Mouse (Mus musculus): ENCODE results near the gene Ptprk. TPM values are rescaled to one million over a fixed set of nuclear protein-coding genes. Genes with fewer than 3 reads are reported as not detected.

Gene Ptprk
- polyA plus RNA-seq, 1 experiment from 2014 or later: 22.3 TPM

DNA sequence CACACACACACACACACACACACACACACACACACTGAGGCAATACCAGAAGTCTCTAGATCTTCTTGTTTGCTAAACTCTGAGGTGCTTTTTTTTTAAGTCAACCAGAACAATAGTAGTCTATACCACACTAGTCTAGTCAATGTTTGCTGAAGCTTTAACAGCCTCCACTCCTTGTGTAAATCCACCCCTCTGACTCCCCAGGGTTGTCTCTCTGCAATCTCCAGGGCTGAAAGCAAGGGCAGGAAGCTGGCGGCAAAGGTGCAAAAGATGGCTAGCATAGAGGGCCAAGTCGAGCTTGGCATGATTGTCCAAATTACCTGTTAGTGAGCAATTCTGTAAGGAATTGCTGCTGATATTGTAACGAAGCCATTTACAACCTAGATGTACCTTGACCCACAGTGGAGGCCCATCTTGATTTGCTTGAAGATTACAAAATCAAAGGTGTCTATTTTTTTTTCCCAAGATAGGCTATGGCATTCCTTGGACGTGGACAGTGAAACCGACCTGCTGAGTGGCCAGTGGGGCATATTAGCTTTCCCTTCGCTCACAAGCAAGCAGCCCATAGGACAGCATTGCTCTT is 44.3 kb downstream of the Ptprk start:
- H3K27me3 ChIP-seq: no peaks in the 10 kb centered on the region
- no peaks in the 10 kb centered on the region for H3K9me3 ChIP-seq
- 90% methylated on average over 6 of the region's 6 CpGs for WGBS
- H3K4me2 ChIP-seq (replicated peaks): no peak overlapping the region
- H3K9ac ChIP-seq (replicated peaks): no peak overlapping the region
- no peak overlapping the region for H3K27ac ChIP-seq
- no peak overlapping the region for H3K4me3 ChIP-seq (replicated peaks)
- no peaks in the 10 kb centered on the region for H3K4me1 ChIP-seq (replicated peaks)
- no peaks in the 10 kb centered on the region for H3K36me3 ChIP-seq
- no peak for ATAC-seq

DNA sequence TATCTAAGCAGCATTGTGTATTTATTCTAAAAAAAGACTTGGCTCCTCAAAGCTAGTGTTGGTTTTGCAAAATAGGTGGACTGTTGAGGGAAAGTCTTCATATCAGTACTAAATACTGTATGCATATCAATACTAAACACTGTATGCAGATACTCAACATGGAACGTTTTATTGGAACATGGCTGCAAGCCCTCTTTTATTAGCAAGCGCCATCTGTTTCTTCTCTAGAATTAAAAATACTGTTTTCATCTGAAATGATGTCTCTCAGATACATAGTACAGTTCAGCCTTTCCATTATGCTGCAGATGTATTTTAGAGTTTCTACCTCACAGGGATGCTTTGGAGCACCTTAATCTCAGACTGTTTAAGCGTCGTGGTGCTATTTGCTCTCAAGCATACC is 49.3 kb downstream of the Ptprk start:
- H3K27ac ChIP-seq: no peak overlapping the region

DNA sequence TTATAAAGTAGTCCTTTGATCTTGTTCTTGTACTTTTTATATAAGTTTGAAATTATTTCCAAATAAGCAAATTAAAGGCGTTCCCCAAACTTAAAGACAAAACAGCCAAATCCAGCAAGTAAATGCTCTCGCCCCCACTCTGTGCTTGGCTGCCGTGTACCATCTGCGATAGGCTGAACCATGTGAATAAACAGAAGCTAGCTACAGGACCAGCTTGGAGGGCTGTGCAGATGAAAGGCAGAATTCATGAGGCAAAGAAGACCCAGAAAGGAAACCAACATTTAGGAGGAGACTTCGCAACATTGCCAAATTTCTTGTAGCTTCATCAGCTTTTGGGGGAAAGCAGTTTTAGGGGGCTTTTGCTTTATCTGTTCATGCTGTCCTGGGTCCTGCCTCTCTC is 53.4 kb downstream of the Ptprk start:
- H3K27ac ChIP-seq: no peak overlapping the region
- no peak for ATAC-seq

More for the DNA sequence above, 49.3 kb downstream of the Ptprk start:
- H3K4me1 ChIP-seq (replicated peaks): no peaks in the 10 kb centered on the region
- no peaks in the 10 kb centered on the region for H3K36me3 ChIP-seq
- WGBS: 94% methylated on average over 4 of the region's 4 CpGs
- H3K4me2 ChIP-seq (replicated peaks): no peak overlapping the region
- no peak overlapping the region for H3K4me3 ChIP-seq (replicated peaks)
- no peaks in the 10 kb centered on the region for H3K27me3 ChIP-seq
- H3K9ac ChIP-seq (replicated peaks): no peak overlapping the region
- H3K9me3 ChIP-seq: no peaks in the 10 kb centered on the region
- no peak for ATAC-seq

DNA sequence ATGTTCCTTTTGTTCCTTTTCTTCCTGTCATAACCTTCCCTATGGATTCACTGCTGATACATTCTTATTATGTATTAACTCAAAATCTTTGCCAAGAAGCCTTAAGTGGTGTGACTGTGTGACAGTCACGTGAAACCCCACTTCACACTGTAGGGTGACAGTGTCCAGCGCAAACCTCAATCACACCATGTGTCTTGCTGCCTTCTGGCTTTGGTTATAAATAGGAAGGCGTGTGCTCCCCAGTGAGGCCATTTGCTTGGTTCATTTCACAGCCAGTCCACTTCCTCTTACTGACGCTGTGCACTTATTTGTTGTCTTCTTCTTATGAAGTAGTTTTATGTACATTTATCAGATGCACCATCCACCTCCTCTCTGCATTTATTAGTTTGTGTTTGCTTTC is 53.8 kb downstream of the Ptprk start:
- Histone ChIP-seq H3K9ac (replicated peaks) (no peak overlapping the region), H3K36me3 (no peaks in the 10 kb centered on the region), H3K4me1 (replicated peaks) (no peaks in the 10 kb centered on the region), H3K4me2 (replicated peaks) (no peak overlapping the region), H3K27ac (no peak overlapping the region), H3K4me3 (replicated peaks) (no peak overlapping the region), H3K9me3 (no peaks in the 10 kb centered on the region), H3K27me3 (no peaks in the 10 kb centered on the region)
- WGBS: 77% methylated on average over 4 of the region's 4 CpGs
- no peak for ATAC-seq

More for the DNA sequence above, 53.4 kb downstream of the Ptprk start:
- no peaks in the 10 kb centered on the region for H3K9me3 ChIP-seq
- no peak overlapping the region for H3K4me2 ChIP-seq (replicated peaks)
- no peaks in the 10 kb centered on the region for H3K4me1 ChIP-seq (replicated peaks)
- no peak overlapping the region for H3K9ac ChIP-seq (replicated peaks)
- 85% methylated on average over 5 of the region's 5 CpGs for WGBS
- no peaks in the 10 kb centered on the region for H3K36me3 ChIP-seq
- no peak overlapping the region for H3K4me3 ChIP-seq (replicated peaks)
- no peaks in the 10 kb centered on the region for H3K27me3 ChIP-seq

DNA sequence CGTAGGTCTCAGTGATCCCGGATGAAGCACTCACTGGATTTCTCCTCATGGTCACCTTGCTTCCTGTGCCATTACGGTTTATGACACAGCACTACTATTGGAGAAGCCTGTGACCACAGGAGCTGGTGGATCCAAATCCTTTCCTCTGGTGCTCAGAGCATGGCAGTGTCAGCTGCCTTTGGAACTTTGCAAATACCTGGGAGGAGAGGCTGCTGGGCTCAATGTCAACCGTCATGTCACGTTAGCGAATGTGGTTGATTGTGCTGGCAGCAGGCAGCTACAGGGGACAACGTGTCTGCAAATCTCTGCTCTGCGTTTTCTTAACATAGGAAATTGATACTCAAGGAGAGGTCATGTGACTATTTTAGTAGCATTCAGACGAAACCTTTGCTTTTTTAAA is 55.8 kb downstream of the Ptprk start:
- no peaks in the 10 kb centered on the region for H3K4me1 ChIP-seq (replicated peaks)
- no peak overlapping the region for H3K4me2 ChIP-seq (replicated peaks)
- no peaks in the 10 kb centered on the region for H3K36me3 ChIP-seq
- no peak overlapping the region for H3K9ac ChIP-seq (replicated peaks)
- H3K27ac ChIP-seq: no peak overlapping the region
- WGBS: 89% methylated on average over 9 of the region's 9 CpGs
- no peak for ATAC-seq
- H3K9me3 ChIP-seq: no peaks in the 10 kb centered on the region
- no peaks in the 10 kb centered on the region for H3K27me3 ChIP-seq
- no peak overlapping the region for H3K4me3 ChIP-seq (replicated peaks)

DNA sequence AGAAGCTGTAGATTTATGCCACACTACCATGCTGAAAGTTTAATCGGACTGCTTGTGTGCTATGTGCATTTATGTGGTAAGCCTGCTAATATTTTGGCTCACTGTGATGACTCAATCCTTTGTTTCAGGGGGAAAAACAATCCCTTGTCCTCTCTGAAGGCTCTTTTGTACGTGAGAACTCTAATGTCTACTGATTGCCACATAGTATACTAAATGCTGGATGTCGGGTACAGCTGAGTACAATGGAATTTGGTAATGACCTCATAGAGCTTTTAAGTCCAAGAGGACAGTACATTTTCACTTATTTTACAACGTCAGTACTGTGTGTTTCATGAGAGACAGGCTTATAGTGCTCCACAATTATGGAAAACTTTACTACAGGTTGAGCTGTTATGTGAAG is 59.1 kb downstream of the Ptprk start:
- Histone ChIP-seq H3K4me1 (replicated peaks) (peaks cover 3% of the 10 kb centered on the region; the same call in 1 of the 2 replicates), H3K4me2 (replicated peaks) (no peak overlapping the region), H3K27ac (no peak overlapping the region), H3K27me3 (no peaks in the 10 kb centered on the region), H3K4me3 (replicated peaks) (no peak overlapping the region), H3K9me3 (no peaks in the 10 kb centered on the region), H3K36me3 (no peaks in the 10 kb centered on the region), H3K9ac (replicated peaks) (no peak overlapping the region)
- 91% methylated on average over 4 of the region's 4 CpGs for WGBS
- ATAC-seq: no peak

DNA sequence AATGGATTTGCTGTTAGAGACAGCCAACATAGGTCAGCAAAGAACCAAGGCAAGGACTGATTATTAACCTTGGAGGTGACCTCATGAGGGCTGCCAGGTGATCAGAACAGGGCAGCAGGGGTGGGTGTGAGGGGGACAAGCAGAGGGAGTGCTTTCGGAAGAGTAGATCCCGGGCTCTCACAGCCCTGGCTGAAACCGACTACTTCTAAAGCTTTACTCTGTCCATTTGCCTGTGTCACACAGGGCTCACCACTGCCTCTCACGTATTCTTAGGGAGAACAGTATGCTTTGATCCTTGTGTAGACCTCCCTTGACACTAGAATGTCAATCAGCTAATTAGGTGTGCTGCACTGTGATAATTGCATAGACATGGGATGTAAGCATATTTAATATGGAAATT is 63.8 kb downstream of the Ptprk start:
- 75% methylated on average over 4 of the region's 4 CpGs for WGBS
- H3K27ac ChIP-seq: no peak overlapping the region
- no peaks in the 10 kb centered on the region for H3K9me3 ChIP-seq
- H3K4me1 ChIP-seq (replicated peaks): peaks cover 3% of the 10 kb centered on the region; the same call in 1 of the 2 replicates
- ATAC-seq: peak; percentile 62; the same call in 1 of the 2 replicates
- H3K9ac ChIP-seq (replicated peaks): no peak overlapping the region
- H3K36me3 ChIP-seq: no peaks in the 10 kb centered on the region
- no peak overlapping the region for H3K4me3 ChIP-seq (replicated peaks)
- H3K27me3 ChIP-seq: no peaks in the 10 kb centered on the region
- no peak overlapping the region for H3K4me2 ChIP-seq (replicated peaks)

DNA sequence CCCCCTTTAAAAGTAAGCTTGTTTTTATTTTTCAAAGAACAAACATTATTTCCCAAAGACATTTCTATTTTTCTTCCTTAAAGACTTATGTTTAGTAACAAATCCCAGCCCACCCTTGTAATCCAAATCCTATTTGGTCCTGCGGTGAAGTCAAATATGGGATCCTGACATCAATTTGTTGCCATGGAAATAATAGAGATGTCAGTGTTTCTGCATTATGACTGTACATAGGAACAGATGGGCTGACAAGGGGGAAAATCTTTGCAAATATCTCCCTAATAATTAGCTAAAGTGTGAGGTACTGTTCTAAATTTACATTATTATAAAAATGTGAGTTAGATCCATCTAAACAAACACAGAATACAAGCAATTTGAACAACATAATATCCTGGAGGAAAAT is 69.8 kb downstream of the Ptprk start:
- ATAC-seq: no peak
- WGBS: 36% methylated on average over 1 of the region's 1 CpGs
- Histone ChIP-seq H3K27ac (no peak overlapping the region), H3K27me3 (no peaks in the 10 kb centered on the region), H3K4me1 (replicated peaks) (peaks cover 2% of the 10 kb centered on the region; the same call in 1 of the 2 replicates), H3K9ac (replicated peaks) (no peak overlapping the region), H3K4me3 (replicated peaks) (no peak overlapping the region), H3K4me2 (replicated peaks) (no peak overlapping the region), H3K9me3 (no peaks in the 10 kb centered on the region), H3K36me3 (no peaks in the 10 kb centered on the region)

DNA sequence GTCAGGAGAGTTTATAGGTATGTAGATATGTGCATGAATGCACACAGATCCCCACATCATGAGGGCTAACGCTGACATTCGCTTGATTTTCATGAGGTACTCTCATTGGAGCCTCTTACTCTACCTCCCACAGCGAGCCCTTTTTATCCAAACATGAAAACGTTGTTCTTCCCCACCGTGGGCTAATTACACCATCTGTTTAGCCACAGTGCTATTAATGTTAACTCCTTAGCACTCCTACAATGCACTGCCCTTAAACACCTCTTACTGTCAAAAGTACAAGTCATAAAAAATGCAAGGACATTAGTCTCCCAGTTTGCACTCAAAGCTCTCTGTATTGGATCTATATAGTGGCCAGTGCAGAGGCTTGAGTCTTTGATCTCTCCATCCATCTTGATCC is 70.7 kb downstream of the Ptprk start:
- Histone ChIP-seq H3K36me3 (no peaks in the 10 kb centered on the region), H3K4me3 (replicated peaks) (no peak overlapping the region), H3K9me3 (no peaks in the 10 kb centered on the region), H3K27me3 (no peaks in the 10 kb centered on the region), H3K9ac (replicated peaks) (no peak overlapping the region), H3K4me1 (replicated peaks) (peaks cover 2% of the 10 kb centered on the region; the same call in 1 of the 2 replicates), H3K4me2 (replicated peaks) (no peak overlapping the region), H3K27ac (no peak overlapping the region)
- 0 out of 2 replicates have a peak, but pooled peaks have one; percentile 53 for ATAC-seq
- whole genome bisulfite sequencing: 80% methylated on average over 5 of the region's 5 CpGs

DNA sequence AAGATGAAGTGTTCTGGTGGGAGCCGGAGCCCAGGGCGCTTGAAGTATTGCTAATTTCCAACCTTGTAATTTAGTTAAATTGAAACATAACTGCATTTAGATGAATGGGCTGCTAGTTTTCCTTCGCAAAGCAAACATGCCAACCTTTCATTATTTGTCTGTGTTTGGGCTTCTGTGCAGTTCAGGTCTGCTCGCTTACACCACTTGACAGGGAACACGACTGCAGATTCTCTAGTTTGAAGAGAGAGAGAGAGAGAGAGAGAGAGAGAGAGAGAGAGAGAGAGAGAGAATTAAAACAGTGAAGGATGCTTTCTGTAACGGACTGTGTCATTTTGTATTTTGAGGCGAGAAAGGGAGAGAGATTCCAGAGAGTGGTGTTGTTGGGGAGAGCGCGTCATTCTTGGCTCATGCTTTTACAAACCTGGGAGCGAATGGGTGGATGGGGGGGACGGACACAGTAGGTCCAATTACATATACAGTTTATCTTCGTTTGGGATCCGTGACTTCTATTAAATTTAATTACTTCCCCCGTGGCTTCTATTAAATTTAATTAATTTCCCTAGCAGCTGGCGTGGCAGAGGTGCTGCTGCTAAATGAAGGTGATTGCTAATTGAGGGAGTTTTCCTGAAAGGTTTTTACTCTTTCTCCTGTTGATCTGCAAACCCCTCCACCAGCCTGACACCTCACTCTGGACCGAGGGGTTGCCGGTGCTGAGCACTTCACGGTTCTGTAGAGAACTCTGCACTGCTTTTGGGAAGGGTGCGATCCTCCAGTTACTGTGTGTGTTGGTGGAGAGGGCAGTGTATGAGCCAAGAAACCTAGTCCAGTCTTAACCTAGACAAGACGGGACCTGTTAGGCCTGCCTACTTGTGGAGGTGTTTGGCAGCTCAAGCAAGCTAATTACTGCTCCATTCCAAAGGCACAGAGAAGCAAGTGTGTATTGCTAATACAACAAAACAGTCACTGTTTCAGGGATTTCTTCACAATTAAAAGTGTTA is 81.4 kb downstream of the Ptprk start:
- peak; percentile 79 for ATAC-seq
- Histone ChIP-seq H3K4me3 (replicated peaks) (no peak overlapping the region), H3K4me1 (replicated peaks) (peaks cover 9% of the 10 kb centered on the region), H3K27me3 (no peaks in the 10 kb centered on the region), H3K9me3 (no peaks in the 10 kb centered on the region), H3K27ac (no peak overlapping the region), H3K36me3 (no peaks in the 10 kb centered on the region), H3K9ac (replicated peaks) (no peak overlapping the region), H3K4me2 (replicated peaks) (no peak overlapping the region)
- WGBS: 71% methylated on average over 20 of the region's 20 CpGs

DNA sequence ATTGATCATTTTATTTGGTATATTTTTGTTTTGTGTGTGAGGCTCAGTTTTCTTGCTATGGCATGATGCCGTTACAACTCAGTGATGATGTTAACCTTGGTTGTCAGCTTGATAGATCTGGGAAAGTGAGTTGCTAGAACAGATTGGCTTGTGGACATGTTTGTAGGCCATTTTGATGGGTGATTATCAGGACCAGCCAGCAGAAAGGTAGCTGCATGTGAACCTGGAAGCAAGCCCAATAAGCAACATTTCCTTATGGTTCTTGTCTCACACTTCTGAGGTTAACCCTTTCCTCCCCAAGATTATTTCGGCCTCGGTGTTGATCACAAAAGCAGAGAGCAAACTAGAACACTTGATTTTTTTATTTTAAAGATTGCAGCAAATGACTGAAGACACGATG is 85.1 kb downstream of the Ptprk start:
- Histone ChIP-seq H3K4me2 (replicated peaks) (no peak overlapping the region), H3K27me3 (no peaks in the 10 kb centered on the region), H3K9ac (replicated peaks) (no peak overlapping the region), H3K36me3 (no peaks in the 10 kb centered on the region), H3K9me3 (no peaks in the 10 kb centered on the region), H3K4me3 (replicated peaks) (no peak overlapping the region), H3K4me1 (replicated peaks) (peaks cover 12% of the 10 kb centered on the region), H3K27ac (no peak overlapping the region)
- ATAC-seq: no peak
- WGBS: 94% methylated on average over 4 of the region's 4 CpGs

DNA sequence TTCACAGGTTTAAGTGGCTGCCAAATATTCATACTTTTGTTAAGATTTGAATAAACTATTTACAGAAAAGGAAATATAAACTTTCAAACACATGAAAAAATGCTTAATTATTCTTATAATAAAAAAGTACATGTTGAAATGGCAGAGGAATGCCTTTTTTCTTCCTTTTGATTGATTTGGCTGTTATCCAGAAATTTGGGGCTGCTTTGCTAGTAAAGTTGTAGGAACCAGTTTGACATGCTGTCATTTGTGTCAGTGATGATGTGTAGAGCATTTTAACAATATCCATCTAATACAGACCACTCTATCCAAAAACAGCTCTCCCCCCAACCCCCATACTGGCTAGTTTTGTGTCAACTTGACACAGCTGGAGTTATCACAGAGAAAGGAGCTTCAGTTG is 86.7 kb downstream of the Ptprk start:
- no peak overlapping the region for H3K27ac ChIP-seq

More for the DNA sequence above, 86.7 kb downstream of the Ptprk start:
- no peak overlapping the region for H3K9ac ChIP-seq (replicated peaks)
- no peak overlapping the region for H3K4me2 ChIP-seq (replicated peaks)
- ATAC-seq: no peak
- H3K9me3 ChIP-seq: no peaks in the 10 kb centered on the region
- H3K4me1 ChIP-seq (replicated peaks): peaks cover 4% of the 10 kb centered on the region; the same call in 1 of the 2 replicates
- no peak overlapping the region for H3K4me3 ChIP-seq (replicated peaks)
- H3K27me3 ChIP-seq: no peaks in the 10 kb centered on the region
- H3K36me3 ChIP-seq: no peaks in the 10 kb centered on the region
